Mouse (Mus musculus) B cell, adult 2 months (primary cell): ENCODE data around the gene Olfr1192-ps1.
"Not testable (repeated sequence)": the region's sequence is repeated elsewhere in the genome, so short reads cannot be mapped to it uniquely, and the experiment has no call there.

Experiments
- DNase-seq, 2 experiments: peaks; one replicate each; pipeline ENCODE4 v3.0.0; 2022

Olfr1192-ps1 gene

DNA sequence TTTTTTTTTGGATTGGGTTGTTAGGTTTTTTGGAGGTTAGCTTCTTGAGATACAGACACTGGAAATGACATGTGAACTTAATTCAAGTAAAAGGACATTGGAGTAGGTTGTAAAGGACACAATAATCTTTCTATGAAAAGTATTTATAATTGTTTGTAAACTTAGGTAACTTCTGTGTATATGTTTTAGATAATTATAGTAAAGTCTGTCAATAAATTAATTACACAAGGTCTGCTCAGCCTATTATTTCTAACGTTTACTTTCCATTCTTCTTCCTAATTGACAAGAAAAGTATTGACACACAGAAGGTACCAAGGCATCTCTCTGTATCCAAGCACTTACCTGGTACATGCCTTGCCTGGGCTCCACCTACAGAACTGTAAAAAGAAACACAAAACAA lies at the start of gene Olfr1192-ps1:
Gene Olfr1192-ps1 (plus strand): TSS at position 301 of the 400 bp plus-strand sequence.
- no peak for DNase-seq

GRCm38 (mm10) chr2:88640242-88640641 lies 8.1 kb upstream of the Olfr1192-ps1 start, which contains the start of gene Olfr1191-ps1:
TSS of gene Olfr1191-ps1 (plus strand) at chr2:88640542.
- not testable (repeated sequence) for DNase-seq

- DNase-seq: not testable (repeated sequence)
Observed at GRCm38 (mm10) chr2:88675328-88675727, 27.0 kb downstream of the Olfr1192-ps1 start, which contains the start of gene Olfr1193. TSS of gene Olfr1193 (plus strand) at chr2:88675628.

DNA sequence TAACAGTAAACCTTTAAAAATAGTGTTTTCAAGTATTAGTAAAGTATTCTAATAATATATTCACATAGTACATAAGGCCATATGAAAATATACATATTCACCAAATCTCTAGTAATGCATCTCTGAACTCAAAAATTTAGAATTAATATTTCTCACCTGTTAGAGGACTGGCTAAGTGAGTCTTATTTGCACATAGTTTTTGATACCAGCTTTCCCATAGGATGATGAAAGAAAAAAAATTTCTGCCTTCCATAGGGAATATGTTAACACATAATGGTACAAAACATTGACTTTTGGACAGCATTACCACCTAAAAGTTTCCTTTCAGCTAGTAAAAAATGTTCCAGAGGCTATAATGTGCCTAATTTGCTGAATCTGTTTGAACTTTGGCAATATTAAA lies 40.8 kb downstream of the Olfr1192-ps1 start, which contains the start of gene Olfr1195:
Gene Olfr1195 (minus strand): TSS at position 101 of the 400 bp plus-strand sequence.
- DNase-seq: no peak

DNA sequence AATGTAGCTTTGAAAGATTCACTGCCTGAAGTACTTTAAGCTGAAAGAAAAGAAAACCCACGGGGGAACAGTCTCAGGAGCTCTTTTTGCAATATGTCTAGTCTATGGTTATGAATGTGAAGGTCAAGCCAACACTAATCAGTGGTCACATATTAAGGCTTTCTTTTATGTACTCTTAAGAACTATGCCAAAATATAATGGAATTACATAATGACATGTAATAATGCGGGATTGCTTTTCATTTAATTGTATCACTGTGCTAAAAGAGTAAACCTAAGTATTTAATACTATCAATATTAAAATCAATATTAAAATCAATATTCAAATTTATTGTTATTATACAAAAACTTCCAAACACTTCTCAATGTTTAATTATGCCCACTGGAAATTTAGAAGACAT lies 56.2 kb downstream of the Olfr1192-ps1 start, which contains the start of gene Olfr1196:
Gene Olfr1196 (minus strand): TSS at position 101 of the 400 bp plus-strand sequence.
- no peak for DNase-seq
